Mouse (Mus musculus) erythroblast, adult 5-6 weeks (primary cell): ENCODE measurements around the gene Prpmp5. TPM values are rescaled to one million over a fixed set of nuclear protein-coding genes. Genes with fewer than 3 reads are reported as not detected.
"Not testable (repeated sequence)": the region's sequence is repeated elsewhere in the genome, so short reads cannot be mapped to it uniquely, and the experiment has no call there.

ENCODE experiments used
- ATAC-seq: replicated peaks from 2 replicates; pipeline ENCODE4 v1.8.0; 2016; ENCODE audit warnings: moderate number of reproducible peaks, mild to moderate bottlenecking, moderate TSS enrichment, inconsistent platforms; ENCODE audit not compliant: poor library complexity, low FRiP score, severe bottlenecking
- total RNA-seq, 2 experiments: library from RNA; stranded (forward) in 1 of 2; stranded (reverse) in 1 of 2; fragments of 150-400 nt in 1 of 2; fragments of 200-764, 138-1000 nt in 1 of 2; gene quantifications; 2 replicates each; pipeline versions ENCODE4 v1.2.3 to v1.2.4; 2015 to 2017; ENCODE audit warnings: low replicate concordance in 2 of 2

Prpmp5 gene
- not detected in 2 replicates for total RNA-seq (2015; ENCODE audit: low replicate concordance)
- total RNA-seq (2017; ENCODE audit: low replicate concordance), result not detected in 2 replicates

DNA sequence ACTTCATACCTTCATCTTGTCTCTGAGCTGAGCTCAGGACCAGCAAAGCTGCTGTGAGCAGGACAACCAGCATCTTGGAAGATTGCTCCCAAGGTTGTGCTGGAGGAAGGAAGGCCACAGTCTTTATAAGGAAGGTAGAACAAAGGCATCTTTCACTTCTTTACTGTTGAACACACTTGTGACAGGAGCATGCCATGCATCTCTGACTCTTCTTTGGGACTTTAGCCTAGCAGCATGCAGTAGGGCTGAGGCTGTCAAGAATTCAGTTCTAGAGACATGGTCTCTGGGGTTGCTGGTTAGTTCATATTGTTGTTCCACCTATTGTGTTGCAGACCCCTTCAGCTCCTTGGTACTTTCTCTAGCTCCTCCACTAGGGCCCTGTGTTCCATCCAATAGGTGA, at the start of gene Prpmp5:
TSS of gene Prpmp5 (minus strand) at position 101 of the 400 bp plus-strand sequence.
- not testable (repeated sequence) for ATAC-seq

DNA sequence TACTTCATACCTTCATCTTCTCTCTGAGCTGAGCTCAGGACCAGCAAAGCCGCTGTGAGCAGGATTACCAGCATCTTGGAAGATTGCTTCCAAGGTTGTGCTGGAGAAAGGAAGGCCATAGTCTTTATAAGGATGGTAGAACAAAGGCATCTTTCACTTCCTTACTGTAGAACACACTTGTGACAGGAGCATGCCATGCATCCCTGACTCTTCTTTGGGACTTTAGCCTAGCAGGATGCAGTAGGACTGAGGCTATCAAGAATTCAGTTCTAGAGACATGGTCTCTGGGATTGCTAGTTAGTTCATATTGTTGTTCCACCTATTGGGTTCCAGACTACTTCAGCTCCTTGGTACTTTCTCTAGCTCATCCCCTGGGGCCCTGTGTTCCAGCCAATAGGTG, 49.5 kb upstream of the Prpmp5 start, which contains the start of gene Gm8882:
TSS of gene Gm8882 (minus strand) at position 101 of the 400 bp plus-strand sequence.
- not testable (repeated sequence) for ATAC-seq

Other genes starting within 250 kb of the Prpmp5 start
- not detected in 2 replicates for gene Prb1, start 104.2 kb downstream of the Prpmp5 start, total RNA-seq (2015; ENCODE audit: low replicate concordance)
- not detected in 2 replicates for gene Prb1, start 104.2 kb downstream of the Prpmp5 start, total RNA-seq (2017; ENCODE audit: low replicate concordance)
- gene Gm8882, start 49.4 kb upstream of the Prpmp5 start, total RNA-seq (2015; ENCODE audit: low replicate concordance), result not detected in 2 replicates
- not detected in 2 replicates for gene Gm8882, start 49.4 kb upstream of the Prpmp5 start, total RNA-seq (2017; ENCODE audit: low replicate concordance)